Mouse (Mus musculus): ENCODE data around the gene Zcchc14. TPM values are rescaled to one million over a fixed set of nuclear protein-coding genes. Genes with fewer than 3 reads are reported as not detected.
A peak's percentile ranks its signal among the peaks of the same experiment; 100 is the strongest.

Gene Zcchc14
- total RNA-seq, 1 experiment: 18.6 TPM

DNA sequence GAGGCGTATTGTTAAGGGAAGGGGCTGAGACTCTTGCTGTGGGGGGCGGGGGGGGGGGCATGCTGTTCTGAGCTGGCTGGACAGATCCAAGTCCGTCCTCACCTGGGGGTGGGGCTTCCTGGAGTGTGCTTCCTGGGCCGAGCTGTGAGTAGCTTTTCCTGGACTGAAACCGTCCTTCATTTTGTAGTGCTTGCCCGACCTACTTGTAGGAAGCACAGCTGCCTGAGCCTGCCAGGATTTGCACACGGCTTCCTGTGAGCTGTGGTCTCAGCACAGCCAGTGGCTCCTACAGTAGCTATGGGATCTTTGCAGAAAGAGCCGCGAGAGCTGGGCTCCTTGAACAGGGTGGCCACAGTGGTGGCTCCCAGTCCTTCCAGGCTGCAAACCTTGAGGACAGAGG lies 58.7 kb downstream of the Zcchc14 start:
- no peak for DNase-seq (ENCODE audit: low read depth, low spot score)
- Histone ChIP-seq H3K9me3 (ENCODE audit: control insufficient read depth, insufficient read depth, low read depth, low read length) (no peaks in the 10 kb centered on the region), H3K9ac (ENCODE audit: insufficient read depth, low read depth, low read length, poor library complexity, severe bottlenecking) (no peak overlapping the region), H3K4me3 (ENCODE audit: insufficient read depth in 1 of 2, low read depth in 1 of 2, low read length in 2 of 2, poor library complexity in 1 of 2, severe bottlenecking in 1 of 2) (no peak overlapping the region), H3K27ac (ENCODE audit: insufficient read depth, low read depth, low read length, poor library complexity, severe bottlenecking) (no peak overlapping the region), H3K36me3 (ENCODE audit: control insufficient read depth, insufficient read depth, low read length, poor library complexity, severe bottlenecking) (peaks cover 41% of the 10 kb centered on the region; the same call in 1 of the 2 replicates), H3K4me1 (ENCODE audit: control insufficient read depth in 2 of 2, insufficient read depth in 2 of 2, low read length in 2 of 2, poor library complexity in 1 of 2) (peaks cover 0 to 19% of the 10 kb centered on the region in 2 experiments; a peak in 1 of 4 replicates)
- in situ Hi-C loops (cut with MboI; ENCODE audit: low sequenced_read_pairs in 2 of 2, unreplicated experiment in 2 of 2): no loop called here
- TF ChIP-seq CHD2 (IDR thresholded peaks at IDR 0.05; ENCODE audit: low read depth, low read length): no peak
- TF ChIP-seq ZNF384 (IDR thresholded peaks at IDR 0.05; ENCODE audit: low read depth, low read length): no peak
- no peak for TF ChIP-seq ZC3H11A (IDR thresholded peaks at IDR 0.05; ENCODE audit: borderline replicate concordance, low read depth, low read length)
- TF ChIP-seq MAFK (IDR thresholded peaks at IDR 0.05; ENCODE audit: insufficient read depth, low read depth, low read length): no peak
- TF ChIP-seq HCFC1 (IDR thresholded peaks at IDR 0.05; ENCODE audit: borderline replicate concordance, insufficient read depth, low read length): no peak

DNA sequence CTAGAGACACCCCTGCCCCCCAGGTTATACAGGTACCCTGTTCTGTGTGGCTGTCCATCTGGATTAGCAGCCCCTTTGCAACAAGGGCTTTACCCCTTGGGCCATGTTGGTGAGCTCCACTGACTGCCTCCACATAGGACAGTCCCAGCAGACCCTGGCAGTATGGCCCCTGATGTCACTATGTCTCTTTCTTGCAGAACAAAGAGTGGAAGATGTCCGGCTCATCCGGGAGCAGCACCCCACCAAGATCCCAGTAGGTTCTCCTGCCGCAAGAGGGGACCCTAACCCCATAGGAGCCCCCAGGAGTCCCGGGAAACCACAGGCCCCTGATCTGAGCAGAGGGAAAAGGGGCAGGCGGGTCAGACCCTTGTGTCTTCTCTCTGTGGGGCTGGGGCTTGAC lies 59.4 kb downstream of the Zcchc14 start:
- no peak overlapping the region for H3K4me3 ChIP-seq (ENCODE audit: insufficient read depth in 1 of 2, low read depth in 1 of 2, low read length in 2 of 2, poor library complexity in 1 of 2, severe bottlenecking in 1 of 2)
- no peak overlapping the region for H3K27ac ChIP-seq (ENCODE audit: insufficient read depth, low read depth, low read length, poor library complexity, severe bottlenecking)
- no peak overlapping the region for H3K9ac ChIP-seq (ENCODE audit: insufficient read depth, low read depth, low read length, poor library complexity, severe bottlenecking)
- H3K4me1 ChIP-seq (ENCODE audit: control insufficient read depth in 2 of 2, insufficient read depth in 2 of 2, low read length in 2 of 2, poor library complexity in 1 of 2): peaks cover 0 to 20% of the 10 kb centered on the region in 2 experiments; a peak in 1 of 4 replicates
- TF ChIP-seq HCFC1 (IDR thresholded peaks at IDR 0.05; ENCODE audit: borderline replicate concordance, insufficient read depth, low read length) (no peak), CHD2 (IDR thresholded peaks at IDR 0.05; ENCODE audit: low read depth, low read length) (no peak), MAFK (IDR thresholded peaks at IDR 0.05; ENCODE audit: insufficient read depth, low read depth, low read length) (no peak), ZNF384 (IDR thresholded peaks at IDR 0.05; ENCODE audit: low read depth, low read length) (no peak), ZC3H11A (IDR thresholded peaks at IDR 0.05; ENCODE audit: borderline replicate concordance, low read depth, low read length) (no peak)
- H3K36me3 ChIP-seq (ENCODE audit: control insufficient read depth, insufficient read depth, low read length, poor library complexity, severe bottlenecking): peaks cover 41% of the 10 kb centered on the region; the same call in 1 of the 2 replicates
- H3K9me3 ChIP-seq (ENCODE audit: control insufficient read depth, insufficient read depth, low read depth, low read length): no peaks in the 10 kb centered on the region
- DNase-seq (ENCODE audit: low read depth, low spot score): no peak
- in situ Hi-C loops (cut with MboI; ENCODE audit: low sequenced_read_pairs in 2 of 2, unreplicated experiment in 2 of 2): no loop called here

DNA sequence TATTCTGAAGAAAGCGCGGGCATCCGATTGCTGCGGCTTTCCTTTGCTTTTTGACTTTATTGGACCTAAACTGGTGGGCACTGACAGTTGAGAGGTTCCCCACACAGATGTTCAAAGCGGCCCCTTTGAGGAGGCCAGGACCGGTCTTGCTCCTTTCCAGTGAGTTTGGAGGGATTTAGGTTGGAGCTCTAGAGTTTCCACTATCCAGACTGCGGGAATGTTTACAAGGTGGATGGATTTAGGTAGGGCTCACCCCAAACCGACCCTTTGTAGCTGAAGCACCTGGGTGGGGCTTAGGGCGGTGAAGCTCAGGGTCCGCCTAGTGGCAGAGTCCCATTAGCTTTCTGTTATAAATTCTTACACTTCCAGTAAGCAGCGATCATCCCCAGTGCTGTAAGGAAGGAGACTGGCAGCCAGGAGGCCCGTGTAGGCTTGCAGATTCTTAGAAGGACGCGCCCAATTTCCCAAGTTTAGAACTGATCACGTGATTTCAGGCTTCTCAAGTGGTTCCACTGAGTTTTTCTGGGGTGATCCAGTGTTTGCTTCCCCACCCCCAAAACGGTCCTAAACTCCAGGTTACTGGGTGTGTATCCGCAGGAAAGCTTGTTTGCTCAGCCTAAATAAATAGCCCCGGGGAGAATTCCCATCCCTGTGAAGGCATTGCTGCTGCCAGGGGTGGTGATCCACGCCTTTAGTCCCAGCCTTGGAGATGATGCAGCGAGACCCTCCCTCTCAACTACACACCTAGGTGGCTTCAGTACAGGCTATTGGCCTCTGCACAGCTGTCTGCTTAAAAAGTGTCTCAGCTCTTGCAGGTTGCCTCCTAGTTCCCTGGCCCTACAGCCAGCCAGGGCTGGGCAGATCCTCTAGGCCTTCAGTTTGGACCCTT lies 61.3 kb downstream of the Zcchc14 start:
- DNase-seq (ENCODE audit: low read depth, low spot score): peak; percentile 66
- Histone ChIP-seq H3K27ac (ENCODE audit: insufficient read depth, low read depth, low read length, poor library complexity, severe bottlenecking) (no peak overlapping the region; the same call in 1 of the 2 replicates), H3K9ac (ENCODE audit: insufficient read depth, low read depth, low read length, poor library complexity, severe bottlenecking) (peak overlapping the region; percentile 89), H3K4me3 (ENCODE audit: insufficient read depth in 1 of 2, low read depth in 1 of 2, low read length in 2 of 2, poor library complexity in 1 of 2, severe bottlenecking in 1 of 2) (peak overlapping the region; percentile 87 to 90), H3K9me3 (ENCODE audit: control insufficient read depth, insufficient read depth, low read depth, low read length) (no peaks in the 10 kb centered on the region), H3K4me1 (ENCODE audit: control insufficient read depth in 2 of 2, insufficient read depth in 2 of 2, low read length in 2 of 2, poor library complexity in 1 of 2) (peaks cover 0 to 20% of the 10 kb centered on the region in 2 experiments; a peak in 1 of 4 replicates), H3K36me3 (ENCODE audit: control insufficient read depth, insufficient read depth, low read length, poor library complexity, severe bottlenecking) (peaks cover 28% of the 10 kb centered on the region; the same call in 1 of the 2 replicates)
- TF ChIP-seq MAFK (IDR thresholded peaks at IDR 0.05; ENCODE audit: insufficient read depth, low read depth, low read length) (no peak), ZC3H11A (IDR thresholded peaks at IDR 0.05; ENCODE audit: borderline replicate concordance, low read depth, low read length) (no peak), ZNF384 (IDR thresholded peaks at IDR 0.05; ENCODE audit: low read depth, low read length) (no peak), HCFC1 (IDR thresholded peaks at IDR 0.05; ENCODE audit: borderline replicate concordance, insufficient read depth, low read length) (no peak), CHD2 (IDR thresholded peaks at IDR 0.05; ENCODE audit: low read depth, low read length) (no peak)
- in situ Hi-C loops (cut with MboI; ENCODE audit: low sequenced_read_pairs in 2 of 2, unreplicated experiment in 2 of 2): no loop called here

DNA sequence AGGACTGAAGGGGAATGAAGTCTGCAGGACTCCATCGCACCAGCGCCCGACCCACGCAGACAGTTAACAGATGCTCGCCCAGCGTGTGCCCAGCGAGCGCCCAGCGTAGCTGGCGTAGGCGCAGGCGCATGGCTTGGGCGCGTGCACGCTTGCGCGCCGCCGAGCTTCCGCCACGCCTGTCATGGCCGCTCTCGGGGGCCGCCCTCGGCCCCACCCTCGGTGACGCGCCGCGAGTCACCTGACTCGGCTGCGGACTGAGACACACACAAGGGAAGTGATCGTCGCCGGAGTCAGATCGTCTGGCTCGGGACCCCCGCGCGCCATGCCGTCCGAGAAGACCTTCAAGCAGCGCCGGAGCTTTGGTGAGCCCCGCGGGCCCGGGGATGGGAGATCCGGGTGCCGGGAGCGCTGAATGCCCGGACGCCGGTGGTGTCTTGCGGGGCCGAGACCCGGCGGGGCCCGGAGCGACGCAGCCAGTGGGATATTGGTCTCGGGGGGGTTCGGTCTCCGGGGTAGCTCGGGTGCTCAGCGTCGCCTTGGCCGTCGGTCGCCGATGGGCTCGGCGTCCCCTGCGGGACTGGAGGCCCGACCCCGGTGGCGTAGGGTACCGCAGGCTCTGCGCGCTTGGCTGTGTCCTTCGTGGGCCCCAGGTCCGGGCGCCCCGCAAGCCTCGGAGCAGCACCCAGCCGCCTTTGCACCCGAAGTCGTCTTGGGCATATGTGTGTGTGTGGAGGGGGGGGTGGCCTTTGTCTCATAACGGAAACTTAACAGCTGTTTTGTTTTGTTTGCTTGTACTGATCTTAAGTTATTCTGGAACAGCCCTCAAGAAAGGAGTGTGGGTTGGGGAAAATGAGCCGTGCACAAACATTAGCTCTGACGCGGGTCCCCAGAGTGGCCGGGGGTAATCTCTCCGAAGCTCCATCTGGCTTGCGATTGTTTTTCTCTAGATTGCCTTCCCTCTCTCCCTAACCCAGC lies 62.2 kb downstream of the Zcchc14 start, which contains the start of gene Map1lc3b:
Gene Map1lc3b, plus strand, starts transcription at position 159 of the 975 bp plus-strand sequence.
- peak; percentile 83 for DNase-seq (ENCODE audit: low read depth, low spot score)
- peaks cover 20% of the 10 kb centered on the region; the same call in 1 of the 2 replicates for H3K36me3 ChIP-seq (ENCODE audit: control insufficient read depth, insufficient read depth, low read length, poor library complexity, severe bottlenecking)
- TF ChIP-seq ZNF384 (IDR thresholded peaks at IDR 0.05; ENCODE audit: low read depth, low read length) (no peak), HCFC1 (IDR thresholded peaks at IDR 0.05; ENCODE audit: borderline replicate concordance, insufficient read depth, low read length) (peak; percentile 98), MAFK (IDR thresholded peaks at IDR 0.05; ENCODE audit: insufficient read depth, low read depth, low read length) (no peak), ZC3H11A (IDR thresholded peaks at IDR 0.05; ENCODE audit: borderline replicate concordance, low read depth, low read length) (no peak)
- H3K4me1 ChIP-seq (ENCODE audit: control insufficient read depth in 2 of 2, insufficient read depth in 2 of 2, low read length in 2 of 2, poor library complexity in 1 of 2): peaks cover 0 to 20% of the 10 kb centered on the region in 2 experiments; a peak in 1 of 4 replicates
- H3K9me3 ChIP-seq (ENCODE audit: control insufficient read depth, insufficient read depth, low read depth, low read length): no peaks in the 10 kb centered on the region
- peak within 1 kb of the TSS; percentile 89 for H3K9ac ChIP-seq (ENCODE audit: insufficient read depth, low read depth, low read length, poor library complexity, severe bottlenecking)
- peak within 1 kb of the TSS; percentile 87 to 90 for H3K4me3 ChIP-seq (ENCODE audit: insufficient read depth in 1 of 2, low read depth in 1 of 2, low read length in 2 of 2, poor library complexity in 1 of 2, severe bottlenecking in 1 of 2)
- in situ Hi-C loops (cut with MboI; ENCODE audit: low sequenced_read_pairs in 2 of 2, unreplicated experiment in 2 of 2): no loop called here
- H3K27ac ChIP-seq (ENCODE audit: insufficient read depth, low read depth, low read length, poor library complexity, severe bottlenecking): peak within 1 kb of the TSS; percentile 45

Data from ES-E14 (cell line).